Mouse (Mus musculus): ENCODE results near the gene Gosr2.

The Gosr2 gene

GRCm38 (mm10) chr11:103646301-103646700 lies 51.4 kb downstream of the Gosr2 start:
- no peak for DNase-seq

- DNase-seq: peak; percentile 35 to 42
Measured at GRCm38 (mm10) chr11:103645731-103646130, 52.0 kb downstream of the Gosr2 start.

GRCm38 (mm10) chr11:103643211-103643610 lies 54.5 kb downstream of the Gosr2 start:
- no peak for DNase-seq

- peak; percentile 79 to 80 for DNase-seq
Measured at GRCm38 (mm10) chr11:103639407-103639946, 58.2 kb downstream of the Gosr2 start.

- DNase-seq: no peak
Measured at GRCm38 (mm10) chr11:103638790-103639189, 58.9 kb downstream of the Gosr2 start, which contains the start of gene Lyzl6. Gene Lyzl6, minus strand, starts transcription at chr11:103638890.

GRCm38 (mm10) chr11:103636261-103636660 lies 61.4 kb downstream of the Gosr2 start:
- DNase-seq: no peak

- no peak for DNase-seq
Measured at GRCm38 (mm10) chr11:103635481-103635880, 62.2 kb downstream of the Gosr2 start.

- no peak for DNase-seq
Measured at GRCm38 (mm10) chr11:103634806-103635205, 62.9 kb downstream of the Gosr2 start.

- no peak for DNase-seq
Measured at GRCm38 (mm10) chr11:103627453-103627852, 70.2 kb downstream of the Gosr2 start.
